Comparison of ENCODE assay signal across 28 mouse cellular contexts in genomic region chr12:89842861-89843260, GRCm38 (mm10).
"Had no signal": no experiment of that assay in that cellular context is flagged by ENCODE, and none has a peak within 500 bp of the region (broad histone marks: within the 10 kb centered on the region; RNA-seq: fewer than 3 reads in every experiment).

No protein-coding gene starts in this region.

- H3K4me2 ChIP-seq: heart, embryonic 11.5 days; heart, embryonic 13.5 days; heart, embryonic 15.5 days; hindbrain, embryonic 12.5 days; hindbrain, embryonic 14.5 days; intestine, embryonic 15.5 days; limb, embryonic 12.5 days; liver, embryonic 12.5 days had no signal

- H3K27ac ChIP-seq: heart, adult 2 months; heart, embryonic 13.5 days; heart, embryonic 15.5 days; hindbrain, embryonic 10.5 days; hindbrain, embryonic 12.5 days; hindbrain, embryonic 14.5 days; intestine, embryonic 15.5 days; layer of hippocampus, adult 2 months; left cerebral cortex, adult 2 months; limb, embryonic 10.5 days; limb, embryonic 12.5 days; liver, embryonic 12.5 days; liver, embryonic 14.5 days had no signal

- DNase-seq: gastrocnemius, postnatal 14 days; gastrocnemius, postnatal 36 days; heart, adult 11 months; heart, adult 2 months; heart, postnatal 14 days; heart, postnatal 4 days; kidney, adult 18-20 months; kidney, adult 8-10 months; kidney, postnatal 10 days; kidney, postnatal 25 days; kidney, postnatal 4 days; liver had no signal

- H3K9ac ChIP-seq: heart, embryonic 13.5 days; heart, embryonic 15.5 days; hindbrain, embryonic 12.5 days; hindbrain, embryonic 14.5 days; intestine, embryonic 15.5 days; limb, embryonic 12.5 days; liver, embryonic 12.5 days; liver, embryonic 14.5 days had no signal

- H3K4me1 ChIP-seq: heart, embryonic 13.5 days; heart, embryonic 15.5 days; hindbrain, embryonic 10.5 days; hindbrain, embryonic 12.5 days; intestine, embryonic 15.5 days; limb, embryonic 12.5 days; liver, embryonic 12.5 days had no signal

- H3K36me3 ChIP-seq: heart, embryonic 13.5 days; heart, embryonic 15.5 days; hindbrain, embryonic 10.5 days; hindbrain, embryonic 12.5 days; intestine, embryonic 15.5 days; limb, embryonic 10.5 days; limb, embryonic 12.5 days; liver, embryonic 12.5 days had no signal

- H3K4me3 ChIP-seq: heart, adult 2 months; heart, embryonic 13.5 days; heart, embryonic 15.5 days; hindbrain, embryonic 10.5 days; hindbrain, embryonic 12.5 days; intestine, embryonic 15.5 days; layer of hippocampus, adult 2 months; left cerebral cortex, adult 2 months; limb, embryonic 10.5 days; limb, embryonic 12.5 days; liver, embryonic 12.5 days had no signal

- H3K9me3 ChIP-seq: heart, embryonic 13.5 days; heart, embryonic 15.5 days; hindbrain, embryonic 10.5 days; hindbrain, embryonic 12.5 days; intestine, embryonic 15.5 days; limb, embryonic 10.5 days; limb, embryonic 12.5 days; liver, embryonic 12.5 days had no signal

- ATAC-seq: hindbrain, embryonic 16.5 days; inflammation-experienced regulatory T-cells, adult 6 months; intestine, embryonic 15.5 days; intestine, postnatal 0 days; liver, embryonic 12.5 days had no signal

- H3K27me3 ChIP-seq: heart, embryonic 13.5 days; heart, embryonic 15.5 days; hindbrain, embryonic 12.5 days; intestine, embryonic 15.5 days; limb, embryonic 12.5 days; liver, embryonic 12.5 days had no signal
